15 mouse cellular contexts compared by ENCODE assay signal in genomic region chr12:94470981-94471380, GRCm38 (mm10).
DNase-seq lines count a peak whose midpoint lies in the region; ATAC-seq and TF ChIP-seq lines count a peak whose summit lies in the region.
"Had no signal": no experiment of that assay in that cellular context is flagged by ENCODE, and none has a peak within 500 bp of the region (broad histone marks: within the 10 kb centered on the region; RNA-seq: fewer than 3 reads in every experiment).

No protein-coding gene starts in this region.

- no peak overlapping the region for H3K4me3 ChIP-seq in heart, embryonic 13.5 days
- no peak overlapping the region for H3K4me3 ChIP-seq in lung, embryonic 16.5 days (ENCODE audit: low read length)
- no peak overlapping the region for H3K4me3 ChIP-seq in midbrain, postnatal 0 days (ENCODE audit: low read depth, low read length)

- TF ChIP-seq CTCF in midbrain, postnatal 0 days (IDR thresholded peaks at IDR 0.05) = no peak

- H3K4me1 ChIP-seq in heart, embryonic 13.5 days = peaks cover 4% of the 10 kb centered on the region; the same call in 1 of the 2 replicates
- no peaks in the 10 kb centered on the region for H3K4me1 ChIP-seq in lung, embryonic 16.5 days (replicated peaks; ENCODE audit: control insufficient read depth, insufficient read depth, low read length)
- no peaks in the 10 kb centered on the region for H3K4me1 ChIP-seq in midbrain, postnatal 0 days (ENCODE audit: insufficient read depth, low read length)

- peak overlapping the region; percentile 55 for H3K27ac ChIP-seq in heart, embryonic 13.5 days (replicated peaks)
- H3K27ac ChIP-seq in lung, embryonic 16.5 days (ENCODE audit: low read length) = no peak overlapping the region
- 0 out of 2 replicates have a peak overlapping the region, but pooled peaks have one; percentile 8 for H3K27ac ChIP-seq in midbrain, postnatal 0 days (ENCODE audit: low read depth, low read length)
- H3K27ac ChIP-seq: macrophage; stomach, postnatal 0 days had no signal

- no peaks in the 10 kb centered on the region for H3K9me3 ChIP-seq in heart, embryonic 13.5 days
- H3K9me3 ChIP-seq in lung, embryonic 16.5 days (ENCODE audit: control insufficient read depth, low read length) = no peaks in the 10 kb centered on the region
- H3K9me3 ChIP-seq in midbrain, postnatal 0 days (ENCODE audit: low read length) = no peaks in the 10 kb centered on the region

- DNase-seq in heart, postnatal 10 days = no peak
- no peak for DNase-seq in lung, postnatal 25 days (ENCODE audit: low spot score)
- DNase-seq in kidney, postnatal 10 days = peak; percentile 18
- peak; percentile 5 for DNase-seq in midbrain, postnatal 0 days (ENCODE audit: low spot score)
- DNase-seq in frontal cortex, postnatal 25 days (ENCODE audit: low spot score in 2 of 2) = no peak
- DNase-seq: cerebellum, adult 11 months; gastrocnemius, postnatal 14 days; heart, postnatal 4 days; layer of hippocampus, adult 9-11 months; thymus, postnatal 36 days had no signal

- intact Hi-C loops in heart, postnatal 10 days (cut with DNase I) = no loop called here

- H3K27me3 ChIP-seq in heart, embryonic 13.5 days (replicated peaks) = no peaks in the 10 kb centered on the region
- H3K27me3 ChIP-seq in lung, embryonic 16.5 days (ENCODE audit: control insufficient read depth, insufficient read depth, low read depth, low read length) = no peaks in the 10 kb centered on the region
- H3K27me3 ChIP-seq in midbrain, postnatal 0 days (ENCODE audit: insufficient read depth, low read length) = no peaks in the 10 kb centered on the region

- H3K4me2 ChIP-seq in heart, embryonic 13.5 days = no peak overlapping the region
- no peak overlapping the region for H3K4me2 ChIP-seq in lung, embryonic 16.5 days (ENCODE audit: low read depth, low read length)
- H3K4me2 ChIP-seq in midbrain, postnatal 0 days (ENCODE audit: low read depth, low read length, poor library complexity, severe bottlenecking) = no peak overlapping the region

- 38% methylated on average over 1 of the region's 1 CpGs for WGBS in heart, embryonic 13.5 days
- WGBS in lung, embryonic 16.5 days = 47% methylated on average over 1 of the region's 1 CpGs
- 48% methylated on average over 1 of the region's 1 CpGs for WGBS in midbrain, postnatal 0 days

- no peak overlapping the region for H3K9ac ChIP-seq in heart, embryonic 13.5 days
- no peak overlapping the region for H3K9ac ChIP-seq in lung, embryonic 16.5 days (ENCODE audit: low read length)
- H3K9ac ChIP-seq in midbrain, postnatal 0 days (replicated peaks; ENCODE audit: low read length, poor library complexity, severe bottlenecking) = no peak overlapping the region

- no peak for ATAC-seq in heart, embryonic 13.5 days (ENCODE audit: extremely low read depth, insufficient number of reproducible peaks, low FRiP score, low TSS enrichment)
- ATAC-seq in lung, embryonic 16.5 days (ENCODE audit: low read depth) = peak; percentile 28; the same call in 1 of the 2 replicates
- ATAC-seq in midbrain, postnatal 0 days (ENCODE audit: low FRiP score) = no peak
- ATAC-seq: intestine, embryonic 16.5 days had no signal

- H3K36me3 ChIP-seq in heart, embryonic 13.5 days = no peaks in the 10 kb centered on the region
- no peaks in the 10 kb centered on the region for H3K36me3 ChIP-seq in lung, embryonic 16.5 days (ENCODE audit: control insufficient read depth, insufficient read depth, low read length)
- H3K36me3 ChIP-seq in midbrain, postnatal 0 days (ENCODE audit: insufficient read depth, low read length) = no peaks in the 10 kb centered on the region

Comparison
In these comparisons a context has a peak if more than half of its experiments do, and no peak if none do; other contexts are left out.
1. DNase-seq: peak in kidney, postnatal 10 days (single experiment) and midbrain, postnatal 0 days (single experiment); none in heart, postnatal 10 days (0 of 2), lung, postnatal 25 days (single experiment) and frontal cortex, postnatal 25 days (0 of 2).